Mouse (Mus musculus) ES-Bruce4 (cell line): ENCODE data around the gene Psmc3.

Experiments used
- CTCF ChIP-seq: IDR thresholded peaks from one replicate; pipeline ENCODE4 v1.8.1; 2011; ENCODE audit warnings: low read depth, low read length
- POLR2A ChIP-seq: IDR thresholded peaks from one replicate; pipeline ENCODE4 v1.8.1; 2011; ENCODE audit warnings: low read length; ENCODE audit not compliant: insufficient read depth

- TF ChIP-seq CTCF = no peak
- no peak for TF ChIP-seq POLR2A
Measured at GRCm38 (mm10) chr2:91051917-91052316, 1.9 kb upstream of the Psmc3 start.
